Mouse (Mus musculus) subcutaneous adipose tissue, adult 2 months (tissue): ENCODE data around the gene A730071L15Rik. TPM values are rescaled to one million over a fixed set of nuclear protein-coding genes. Genes with fewer than 3 reads are reported as not detected.

Source experiments
- polyA plus RNA-seq: library from polyadenylated mRNA; depleted of rRNA; stranded (reverse); fragments of >200 nt; gene quantifications from 2 replicates; pipeline ENCODE4 v1.2.3, GENCODE M21; 2012; ENCODE audit warnings: low replicate concordance; rRNA removed

The A730071L15Rik gene
- polyA plus RNA-seq: not detected in 2 replicates

DNA sequence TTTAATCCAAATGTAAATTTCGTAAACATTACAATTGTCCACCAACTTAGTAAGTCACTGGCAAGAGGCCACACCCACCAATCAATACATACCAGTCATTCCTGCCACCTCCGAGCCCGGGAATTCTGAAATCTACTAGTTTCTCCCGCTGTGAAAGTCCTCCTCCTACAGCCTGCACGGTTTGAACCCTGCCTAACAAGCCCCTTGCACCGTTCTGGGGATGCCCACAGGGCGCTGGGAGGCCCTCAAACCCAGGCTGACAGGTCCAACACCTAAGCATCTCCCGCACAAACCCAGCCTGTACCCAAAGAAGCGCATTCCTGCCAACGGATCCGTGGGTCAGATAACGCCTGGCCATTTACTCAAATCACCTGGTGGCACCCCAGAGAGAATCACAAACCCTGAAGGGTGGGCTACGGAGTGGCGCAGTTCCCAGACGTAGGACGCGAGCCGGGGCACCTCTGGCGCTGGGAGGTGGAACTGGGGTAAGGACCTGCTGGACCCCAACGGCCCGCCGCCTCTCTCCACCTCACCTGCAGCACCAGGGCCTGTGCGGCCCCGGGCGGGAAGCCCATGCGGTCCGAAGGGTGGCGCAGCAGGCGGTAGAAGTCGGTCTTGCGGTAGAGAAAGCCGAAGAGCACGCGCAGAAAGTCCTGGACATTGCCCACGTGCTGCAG is at the start of gene A730071L15Rik:
Gene A730071L15Rik, plus strand, starts transcription at position 620 of the 677 bp plus-strand sequence.

DNA sequence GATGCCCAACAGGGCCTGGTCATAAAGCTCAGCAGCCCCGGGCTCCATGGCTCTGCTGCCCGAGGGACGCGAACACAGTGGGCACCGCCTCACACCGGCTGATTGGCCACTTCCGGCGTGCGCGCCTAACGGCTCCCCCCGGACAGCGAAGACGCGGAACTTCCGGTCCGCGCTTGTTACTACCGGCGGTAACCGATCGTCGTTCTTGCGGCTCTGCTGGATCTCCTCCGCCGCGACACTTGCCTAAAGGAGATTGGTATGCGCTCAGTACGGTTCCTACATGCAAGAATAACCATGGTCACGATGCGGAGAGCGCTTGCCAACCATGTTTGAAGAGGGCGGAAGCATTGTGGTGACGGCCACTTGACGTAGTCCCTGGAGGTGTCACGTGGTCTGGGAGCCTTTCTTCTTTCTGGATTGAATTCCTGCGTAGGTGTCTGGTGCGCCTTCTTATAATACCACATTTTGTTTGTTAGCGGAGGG is 299 bp downstream of the A730071L15Rik start, which contains the start of gene Nudcd3:
Gene Nudcd3, minus strand, starts transcription at position 329 of the 483 bp plus-strand sequence.

DNA sequence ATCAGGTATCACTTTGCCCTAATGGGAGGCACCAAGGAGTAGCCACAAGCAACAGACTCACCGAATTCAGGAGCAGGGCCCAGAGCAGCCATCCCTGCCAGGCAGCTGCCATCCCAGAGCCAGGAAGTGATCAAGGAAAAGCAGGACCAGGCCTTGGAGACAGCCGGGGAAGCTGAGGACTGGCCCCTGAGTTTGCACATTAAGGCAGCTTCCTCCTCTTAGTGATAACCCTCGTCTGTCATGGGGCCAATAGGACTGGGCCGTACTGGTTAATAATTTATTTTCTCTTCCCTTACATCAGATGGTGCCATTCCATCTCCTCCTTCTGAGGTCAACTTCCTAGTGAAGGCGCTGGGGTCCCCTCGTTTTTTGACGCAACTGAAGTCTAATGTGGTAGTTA is 30.2 kb downstream of the A730071L15Rik start, which contains the start of gene Npc1l1:
Gene Npc1l1, minus strand, starts transcription at position 132 of the 400 bp plus-strand sequence.

Other genes with a start within 250 kb of the A730071L15Rik start
- 0.26 and 0.81 TPM in 2 replicates for gene Gck, start 249.9 kb upstream of the A730071L15Rik start, polyA plus RNA-seq
- gene Ykt6, start 244.3 kb upstream of the A730071L15Rik start, polyA plus RNA-seq: 75.5 and 95.5 TPM in 2 replicates
- gene Camk2b, start 133.7 kb upstream of the A730071L15Rik start, polyA plus RNA-seq: 4.5 and 7.2 TPM in 2 replicates
- 45.7 and 62.2 TPM in 2 replicates for gene Nudcd3, start 386 bp downstream of the A730071L15Rik start, polyA plus RNA-seq
- 0.14 and 0.42 TPM in 2 replicates for gene Npc1l1, start 30.1 kb downstream of the A730071L15Rik start, polyA plus RNA-seq
- 41.4 and 53.5 TPM in 2 replicates for gene Ddx56, start 67.7 kb downstream of the A730071L15Rik start, polyA plus RNA-seq
- gene Tmed4, start 74.8 kb downstream of the A730071L15Rik start, polyA plus RNA-seq: 127 and 129 TPM in 2 replicates
- gene Ogdh, start 91.6 kb downstream of the A730071L15Rik start, polyA plus RNA-seq: 240 and 319 TPM in 2 replicates
- 29.4 and 50.4 TPM in 2 replicates for gene Zmiz2, start 189.0 kb downstream of the A730071L15Rik start, polyA plus RNA-seq
- gene Ppia, start 215.4 kb downstream of the A730071L15Rik start, polyA plus RNA-seq: 983 and 1,438 TPM in 2 replicates
- gene H2afv, start 244.4 kb downstream of the A730071L15Rik start, polyA plus RNA-seq: 37.4 and 90.6 TPM in 2 replicates